Comparison of ENCODE assay signal across 10 mouse cellular contexts in the genomic region with DNA sequence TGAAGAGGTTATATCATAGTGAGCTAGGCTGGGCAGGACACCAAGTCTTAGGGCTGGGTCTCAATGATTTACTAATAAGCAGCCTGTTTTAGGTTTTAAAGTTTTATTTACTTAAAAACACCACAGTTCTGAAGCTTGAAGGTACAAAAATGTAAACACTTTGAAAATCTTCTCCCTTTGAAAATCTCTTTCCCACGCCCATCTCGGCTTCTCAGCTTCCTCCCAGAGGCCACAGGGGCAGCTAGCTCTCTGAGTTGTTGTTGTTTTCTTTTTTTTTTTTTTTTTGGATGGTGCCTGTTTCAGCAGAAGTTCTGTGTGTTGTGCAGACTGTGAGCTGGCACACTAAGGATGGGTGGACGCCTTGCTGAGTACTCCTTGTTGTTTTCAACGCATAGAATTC. TPM values are rescaled to one million over a fixed set of nuclear protein-coding genes. Genes with fewer than 3 reads are reported as not detected.
A peak's percentile ranks its signal among the peaks of the same experiment; 100 is the strongest.
DNase-seq lines count a peak whose midpoint lies in the region; ATAC-seq lines count a peak whose summit lies in the region.
"Had no signal": no experiment of that assay in that cellular context is flagged by ENCODE, and none has a peak within 500 bp of the region (broad histone marks: within the 10 kb centered on the region; RNA-seq: fewer than 3 reads in every experiment).

No protein-coding gene starts in this region.

- peaks cover 15% of the 10 kb centered on the region for H3K27me3 ChIP-seq in hindbrain, embryonic 13.5 days
- H3K27me3 ChIP-seq in hindbrain, embryonic 11.5 days (ENCODE audit: control insufficient read depth, insufficient read depth, low read length), result peaks cover 14% of the 10 kb centered on the region
- 0 out of 2 replicates have a peak, but pooled peaks cover 6% of the 10 kb centered on the region for H3K27me3 ChIP-seq in midbrain, embryonic 14.5 days (ENCODE audit: control insufficient read depth, insufficient read depth, low read length)
- peaks cover 46% of the 10 kb centered on the region for H3K27me3 ChIP-seq in midbrain, embryonic 10.5 days (ENCODE audit: low read depth, poor library complexity, severe bottlenecking)
- 0 out of 2 replicates have a peak, but pooled peaks cover 12% of the 10 kb centered on the region for H3K27me3 ChIP-seq in embryonic facial prominence, embryonic 15.5 days
- H3K27me3 ChIP-seq in neural tube, embryonic 14.5 days (ENCODE audit: control insufficient read depth, insufficient read depth, low read length), result no peaks in the 10 kb centered on the region

- 0 out of 2 replicates have a peak overlapping the region, but pooled peaks have one; percentile 84 for H3K4me3 ChIP-seq in hindbrain, embryonic 13.5 days
- H3K4me3 ChIP-seq in hindbrain, embryonic 11.5 days (ENCODE audit: low read depth, low read length), result no peak overlapping the region
- H3K4me3 ChIP-seq in midbrain, embryonic 14.5 days (replicated peaks; ENCODE audit: low read depth, low read length), result no peak overlapping the region
- no peak overlapping the region for H3K4me3 ChIP-seq in midbrain, embryonic 10.5 days
- H3K4me3 ChIP-seq in embryonic facial prominence, embryonic 15.5 days (replicated peaks), result peak overlapping the region; percentile 77; the same call in 1 of the 2 replicates
- peak overlapping the region; percentile 80; the same call in 1 of the 2 replicates for H3K4me3 ChIP-seq in neural tube, embryonic 14.5 days (ENCODE audit: low read depth, low read length)

- DNase-seq in hindbrain, embryonic 11.5 days (ENCODE audit: low spot score), result no peak
- no peak for DNase-seq in midbrain, embryonic 14.5 days
- no peak for DNase-seq in midbrain, embryonic 10.5 days (ENCODE audit: low spot score)
- DNase-seq in urinary bladder, postnatal 36 days (ENCODE audit: low spot score in 2 of 2), result no peak
- no peak for DNase-seq in gastrocnemius, postnatal 36 days
- DNase-seq: cerebellum, adult 9-11 months had no signal

- no peak overlapping the region for H3K27ac ChIP-seq in hindbrain, embryonic 13.5 days
- H3K27ac ChIP-seq in hindbrain, embryonic 11.5 days (ENCODE audit: low read depth, low read length), result no peak overlapping the region
- no peak overlapping the region for H3K27ac ChIP-seq in midbrain, embryonic 14.5 days (replicated peaks; ENCODE audit: low read depth, low read length)
- no peak overlapping the region for H3K27ac ChIP-seq in midbrain, embryonic 10.5 days (replicated peaks)
- H3K27ac ChIP-seq in embryonic facial prominence, embryonic 15.5 days (replicated peaks), result no peak overlapping the region
- H3K27ac ChIP-seq in neural tube, embryonic 14.5 days (ENCODE audit: low read depth, low read length), result no peak overlapping the region
- H3K27ac ChIP-seq: intestine, embryonic 15.5 days had no signal

- ATAC-seq in hindbrain, embryonic 13.5 days (ENCODE audit: low FRiP score), result no peak
- ATAC-seq in hindbrain, embryonic 11.5 days (ENCODE audit: low FRiP score), result no peak
- no peak for ATAC-seq in midbrain, embryonic 14.5 days (ENCODE audit: low FRiP score, low TSS enrichment)
- ATAC-seq in embryonic facial prominence, embryonic 15.5 days (ENCODE audit: insufficient number of reproducible peaks, low FRiP score, low TSS enrichment, low read depth), result no peak
- ATAC-seq in neural tube, embryonic 14.5 days (ENCODE audit: low read depth), result no peak
- ATAC-seq: intestine, embryonic 15.5 days had no signal

- intact Hi-C loops in gastrocnemius, postnatal 36 days (cut with DNase I), result no loop called here

- 63% methylated on average over 4 of the region's 4 CpGs for WGBS in hindbrain, embryonic 13.5 days
- 53% methylated on average over 4 of the region's 4 CpGs for WGBS in hindbrain, embryonic 11.5 days
- 74% methylated on average over 4 of the region's 4 CpGs for WGBS in midbrain, embryonic 14.5 days
- WGBS in midbrain, embryonic 10.5 days, result 60% methylated on average over 4 of the region's 4 CpGs
- WGBS in embryonic facial prominence, embryonic 15.5 days, result 44% methylated on average over 4 of the region's 4 CpGs
- 72% methylated on average over 4 of the region's 4 CpGs for WGBS in neural tube, embryonic 14.5 days

- no peak overlapping the region for H3K9ac ChIP-seq in hindbrain, embryonic 13.5 days
- no peak overlapping the region for H3K9ac ChIP-seq in hindbrain, embryonic 11.5 days (ENCODE audit: low read depth, low read length)
- no peak overlapping the region for H3K9ac ChIP-seq in midbrain, embryonic 14.5 days (replicated peaks; ENCODE audit: low read length)
- no peak overlapping the region for H3K9ac ChIP-seq in embryonic facial prominence, embryonic 15.5 days
- H3K9ac ChIP-seq in neural tube, embryonic 14.5 days (replicated peaks; ENCODE audit: low read depth, low read length), result no peak overlapping the region
- H3K9ac ChIP-seq: intestine, embryonic 15.5 days had no signal

- H3K4me1 ChIP-seq in hindbrain, embryonic 13.5 days (replicated peaks), result peaks cover 21% of the 10 kb centered on the region
- peaks cover 5% of the 10 kb centered on the region for H3K4me1 ChIP-seq in hindbrain, embryonic 11.5 days (replicated peaks; ENCODE audit: control insufficient read depth, insufficient read depth, low read length)
- peaks cover 13% of the 10 kb centered on the region for H3K4me1 ChIP-seq in midbrain, embryonic 14.5 days (ENCODE audit: control insufficient read depth, insufficient read depth, low read length)
- peaks cover 34% of the 10 kb centered on the region for H3K4me1 ChIP-seq in midbrain, embryonic 10.5 days
- H3K4me1 ChIP-seq in embryonic facial prominence, embryonic 15.5 days, result peaks cover 18% of the 10 kb centered on the region
- peaks cover 7% of the 10 kb centered on the region for H3K4me1 ChIP-seq in neural tube, embryonic 14.5 days (ENCODE audit: control insufficient read depth, insufficient read depth, low read length)

- H3K9me3 ChIP-seq in hindbrain, embryonic 13.5 days, result no peaks in the 10 kb centered on the region
- no peaks in the 10 kb centered on the region for H3K9me3 ChIP-seq in hindbrain, embryonic 11.5 days (ENCODE audit: control insufficient read depth, low read length)
- no peaks in the 10 kb centered on the region for H3K9me3 ChIP-seq in midbrain, embryonic 14.5 days (ENCODE audit: control insufficient read depth, low read length)
- H3K9me3 ChIP-seq in midbrain, embryonic 10.5 days (replicated peaks), result no peaks in the 10 kb centered on the region
- no peaks in the 10 kb centered on the region for H3K9me3 ChIP-seq in embryonic facial prominence, embryonic 15.5 days (replicated peaks)
- no peaks in the 10 kb centered on the region for H3K9me3 ChIP-seq in neural tube, embryonic 14.5 days (ENCODE audit: control insufficient read depth, low read length)
- H3K9me3 ChIP-seq: intestine, embryonic 15.5 days had no signal

- peak overlapping the region; percentile 94; the same call in 1 of the 2 replicates for H3K4me2 ChIP-seq in hindbrain, embryonic 13.5 days
- H3K4me2 ChIP-seq in hindbrain, embryonic 11.5 days (replicated peaks; ENCODE audit: low read depth, low read length), result no peak overlapping the region
- 0 out of 2 replicates have a peak overlapping the region, but pooled peaks have one; percentile 91 for H3K4me2 ChIP-seq in midbrain, embryonic 14.5 days (ENCODE audit: low read length)
- peak overlapping the region; percentile 96; the same call in 1 of the 2 replicates for H3K4me2 ChIP-seq in embryonic facial prominence, embryonic 15.5 days (replicated peaks)
- H3K4me2 ChIP-seq in neural tube, embryonic 14.5 days (ENCODE audit: low read depth, low read length), result peak overlapping the region; percentile 93; the same call in 1 of the 2 replicates

- H3K36me3 ChIP-seq in hindbrain, embryonic 13.5 days, result no peaks in the 10 kb centered on the region
- H3K36me3 ChIP-seq in hindbrain, embryonic 11.5 days (ENCODE audit: control insufficient read depth, insufficient read depth, low read length), result no peaks in the 10 kb centered on the region
- no peaks in the 10 kb centered on the region for H3K36me3 ChIP-seq in midbrain, embryonic 14.5 days (ENCODE audit: control insufficient read depth, insufficient read depth, low read length)
- H3K36me3 ChIP-seq in midbrain, embryonic 10.5 days, result no peaks in the 10 kb centered on the region
- H3K36me3 ChIP-seq in embryonic facial prominence, embryonic 15.5 days, result no peaks in the 10 kb centered on the region
- no peaks in the 10 kb centered on the region for H3K36me3 ChIP-seq in neural tube, embryonic 14.5 days (ENCODE audit: control insufficient read depth, insufficient read depth, low read length)
- H3K36me3 ChIP-seq: intestine, embryonic 15.5 days had no signal

RNA-seq across cellular contexts. Expression of a gene that starts 1.8 kb away (rescaled TPM):
- polyA plus RNA-seq in hindbrain, embryonic 13.5 days (2015; fragmentation: Nextera tagmentation; extraction: Ambion mirVana), result 7.7 and 9.7 TPM in 2 replicates
- 3.5 and 4.6 TPM in 2 replicates for polyA plus RNA-seq in hindbrain, embryonic 11.5 days (2014; fragmentation: Nextera tagmentation; extraction: Ambion mirVana)
- 13.6 and 16.7 TPM in 2 replicates for polyA plus RNA-seq in midbrain, embryonic 14.5 days (2014; fragmentation: Nextera tagmentation; extraction: Ambion mirVana)
- polyA plus RNA-seq in midbrain, embryonic 10.5 days (2016; fragmentation: Nextera tagmentation; extraction: Ambion mirVana), result 1.8 and 1.9 TPM in 2 replicates
- polyA plus RNA-seq in embryonic facial prominence, embryonic 15.5 days (2015; fragmentation: Nextera tagmentation; extraction: Ambion mirVana), result 11.0 and 14.6 TPM in 2 replicates
- 16.7 and 17.8 TPM in 2 replicates for polyA plus RNA-seq in neural tube, embryonic 14.5 days (2014; fragmentation: Nextera tagmentation; extraction: Ambion mirVana)
- total RNA-seq in gastrocnemius, postnatal 36 days (2021), result 100 to 1,000 TPM; 128 to 214 TPM

Comparison
In these comparisons a context has a peak if more than half of its experiments do, and no peak if none do; other contexts are left out.
1. H3K4me3 ChIP-seq: peak in hindbrain, embryonic 13.5 days (single experiment), embryonic facial prominence, embryonic 15.5 days (single experiment) and neural tube, embryonic 14.5 days (single experiment); none in hindbrain, embryonic 11.5 days (single experiment), midbrain, embryonic 14.5 days (single experiment) and midbrain, embryonic 10.5 days (single experiment).